Mouse (Mus musculus): ENCODE data around the gene Myo18b. TPM values are rescaled to one million over a fixed set of nuclear protein-coding genes. Genes with fewer than 3 reads are reported as not detected.
A peak's percentile ranks its signal among the peaks of the same experiment; 100 is the strongest.

Gene Myo18b
- total RNA-seq, 2 experiments from 2014 or later, result 437 to 535 TPM

GRCm38 (mm10) chr5:112748001-112748719 is 148.0 kb downstream of the Myo18b start:
- no peak for DNase-seq

- no peak for DNase-seq
Measured at GRCm38 (mm10) chr5:112747306-112747930, 148.7 kb downstream of the Myo18b start.

- DNase-seq, result no peak
Measured at GRCm38 (mm10) chr5:112745176-112745575, 151.0 kb downstream of the Myo18b start.

GRCm38 (mm10) chr5:112744571-112744970 is 151.6 kb downstream of the Myo18b start:
- no peak for DNase-seq

GRCm38 (mm10) chr5:112743121-112743520 is 153.0 kb downstream of the Myo18b start:
- no peak for DNase-seq

GRCm38 (mm10) chr5:112740651-112741050 is 155.5 kb downstream of the Myo18b start:
- no peak for DNase-seq

GRCm38 (mm10) chr5:112735040-112735439 is 161.1 kb downstream of the Myo18b start:
- DNase-seq, result no peak

- DNase-seq, result no peak
Measured at GRCm38 (mm10) chr5:112730604-112731003, 165.6 kb downstream of the Myo18b start.

GRCm38 (mm10) chr5:112728432-112728831 is 167.7 kb downstream of the Myo18b start:
- DNase-seq, result no peak

GRCm38 (mm10) chr5:112718655-112719306 is 177.4 kb downstream of the Myo18b start:
- DNase-seq, result peak; percentile 26

GRCm38 (mm10) chr5:112714679-112715446 is 181.3 kb downstream of the Myo18b start:
- DNase-seq, result no peak

- DNase-seq, result no peak
Measured at GRCm38 (mm10) chr5:112709831-112710230, 186.3 kb downstream of the Myo18b start.

- DNase-seq, result no peak
Measured at GRCm38 (mm10) chr5:112708441-112708840, 187.7 kb downstream of the Myo18b start.

- no peak for DNase-seq
Measured at GRCm38 (mm10) chr5:112707478-112707877, 188.7 kb downstream of the Myo18b start.

- no peak for DNase-seq
Measured at GRCm38 (mm10) chr5:112700794-112701193, 195.4 kb downstream of the Myo18b start.

GRCm38 (mm10) chr5:112696683-112697082 is 199.5 kb downstream of the Myo18b start:
- no peak for DNase-seq

- DNase-seq, result no peak
Measured at GRCm38 (mm10) chr5:112695254-112695711, 200.9 kb downstream of the Myo18b start.

GRCm38 (mm10) chr5:112693286-112693849 is 202.8 kb downstream of the Myo18b start:
- no peak for DNase-seq

- no peak for DNase-seq
Measured at GRCm38 (mm10) chr5:112687100-112687818, 208.9 kb downstream of the Myo18b start.

- DNase-seq, result no peak
Measured at GRCm38 (mm10) chr5:112686309-112687099, 209.7 kb downstream of the Myo18b start.
